ENCODE assay signal across 9 mouse cellular contexts in genomic region chr4:149732800-149733199, GRCm38 (mm10). TPM values are rescaled to one million over a fixed set of nuclear protein-coding genes. Genes with fewer than 3 reads are reported as not detected.
A peak's percentile ranks its signal among the peaks of the same experiment; 100 is the strongest.
DNase-seq lines count a peak whose midpoint lies in the region; ATAC-seq lines count a peak whose summit lies in the region.
"Had no signal": no experiment of that assay in that cellular context is flagged by ENCODE, and none has a peak within 500 bp of the region (broad histone marks: within the 10 kb centered on the region; RNA-seq: fewer than 3 reads in every experiment).

No protein-coding gene starts in this region.

- ATAC-seq in intestine, embryonic 14.5 days (replicated peaks; ENCODE audit: low FRiP score, low TSS enrichment, low read depth) = no peak
- no peak for ATAC-seq in intestine, embryonic 15.5 days
- no peak for ATAC-seq in embryonic facial prominence, embryonic 13.5 days (ENCODE audit: insufficient number of reproducible peaks, insufficient read depth, low FRiP score, low TSS enrichment, low read depth)

- no peaks in the 10 kb centered on the region for H3K9me3 ChIP-seq in intestine, embryonic 14.5 days (ENCODE audit: control insufficient read depth, low read length)
- no peaks in the 10 kb centered on the region for H3K9me3 ChIP-seq in intestine, embryonic 15.5 days
- H3K9me3 ChIP-seq in embryonic facial prominence, embryonic 13.5 days = no peaks in the 10 kb centered on the region

- peaks cover 34% of the 10 kb centered on the region for H3K4me1 ChIP-seq in intestine, embryonic 14.5 days (replicated peaks; ENCODE audit: control insufficient read depth, insufficient read depth, low read length)
- H3K4me1 ChIP-seq in intestine, embryonic 15.5 days (replicated peaks) = peaks cover 54% of the 10 kb centered on the region
- H3K4me1 ChIP-seq in embryonic facial prominence, embryonic 13.5 days = peaks cover 57% of the 10 kb centered on the region

- WGBS in intestine, embryonic 14.5 days = 67% methylated on average over 10 of the region's 10 CpGs
- WGBS in intestine, embryonic 15.5 days = 61% methylated on average over 10 of the region's 10 CpGs
- 71% methylated on average over 10 of the region's 10 CpGs for WGBS in embryonic facial prominence, embryonic 13.5 days

- H3K36me3 ChIP-seq in intestine, embryonic 14.5 days (ENCODE audit: control insufficient read depth, insufficient read depth, low read length) = peaks cover 41% of the 10 kb centered on the region
- H3K36me3 ChIP-seq in intestine, embryonic 15.5 days = peaks cover 21% of the 10 kb centered on the region
- H3K36me3 ChIP-seq in embryonic facial prominence, embryonic 13.5 days = peaks cover 38% of the 10 kb centered on the region

- H3K4me3 ChIP-seq in intestine, embryonic 14.5 days (ENCODE audit: low read depth, low read length) = no peak overlapping the region
- no peak overlapping the region for H3K4me3 ChIP-seq in intestine, embryonic 15.5 days (replicated peaks)
- no peak overlapping the region for H3K4me3 ChIP-seq in embryonic facial prominence, embryonic 13.5 days
- H3K4me3 ChIP-seq: erythroblast, embryonic 14.5 days had no signal

- peak overlapping the region; percentile 11; the same call in 1 of the 2 replicates for H3K27ac ChIP-seq in intestine, embryonic 14.5 days (ENCODE audit: low read depth)
- no peak overlapping the region for H3K27ac ChIP-seq in intestine, embryonic 15.5 days
- H3K27ac ChIP-seq in embryonic facial prominence, embryonic 13.5 days = no peak overlapping the region

- H3K4me2 ChIP-seq in intestine, embryonic 14.5 days (ENCODE audit: low read length) = no peak overlapping the region
- H3K4me2 ChIP-seq in intestine, embryonic 15.5 days (replicated peaks) = no peak overlapping the region
- no peak overlapping the region for H3K4me2 ChIP-seq in embryonic facial prominence, embryonic 13.5 days

- intact Hi-C loops in left cerebral cortex, postnatal 36 days (cut with DNase I) = no loop called here

- no peak overlapping the region for H3K9ac ChIP-seq in intestine, embryonic 14.5 days (ENCODE audit: low read length)
- H3K9ac ChIP-seq in intestine, embryonic 15.5 days = no peak overlapping the region
- peak overlapping the region; percentile 11; the same call in 1 of the 2 replicates for H3K9ac ChIP-seq in embryonic facial prominence, embryonic 13.5 days

- H3K27me3 ChIP-seq in intestine, embryonic 14.5 days (replicated peaks; ENCODE audit: control insufficient read depth, insufficient read depth, low read length) = no peaks in the 10 kb centered on the region
- H3K27me3 ChIP-seq in intestine, embryonic 15.5 days (replicated peaks) = no peaks in the 10 kb centered on the region
- H3K27me3 ChIP-seq in embryonic facial prominence, embryonic 13.5 days = no peaks in the 10 kb centered on the region

- DNase-seq in intestine, embryonic 14.5 days (ENCODE audit: low spot score) = no peak
- peak; percentile 61 for DNase-seq in brain, adult 2 months (ENCODE audit: low read depth, low spot score)
- peak; percentile 43 for DNase-seq in heart, postnatal 4 days
- DNase-seq in thymus, postnatal 36 days = no peak
- DNase-seq in left cerebral cortex, postnatal 36 days (ENCODE audit: low spot score in 2 of 2) = no peak
- no peak for DNase-seq in urinary bladder, postnatal 10 days (ENCODE audit: low spot score)

RNA-seq across cellular contexts. Expression of gene Tmem201, which starts 5.0 kb away (rescaled TPM):
- 22.2 and 22.9 TPM in 2 replicates for polyA plus RNA-seq in intestine, embryonic 14.5 days (2014; fragmentation: Nextera tagmentation; extraction: Ambion mirVana)
- 23.3 and 24.7 TPM in 2 replicates for polyA plus RNA-seq in intestine, embryonic 15.5 days (2015; fragmentation: Nextera tagmentation; extraction: Ambion mirVana)
- 31.8 and 33.7 TPM in 2 replicates for polyA plus RNA-seq in embryonic facial prominence, embryonic 13.5 days (2015; fragmentation: Nextera tagmentation; extraction: Ambion mirVana)
- 10 to 100 TPM; 87.5 to 96.8 TPM for total RNA-seq in heart, postnatal 4 days (2021)
- total RNA-seq in left cerebral cortex, postnatal 36 days (2021) = 10 to 100 TPM; 63.8 to 66.4 TPM

RNA-seq across cellular contexts. Expression of gene Pik3cd, which starts 30.4 kb away (rescaled TPM):
- 5.2 and 5.8 TPM in 2 replicates for polyA plus RNA-seq in intestine, embryonic 14.5 days (2014; fragmentation: Nextera tagmentation; extraction: Ambion mirVana)
- 4.6 and 4.8 TPM in 2 replicates for polyA plus RNA-seq in intestine, embryonic 15.5 days (2015; fragmentation: Nextera tagmentation; extraction: Ambion mirVana)
- 4.4 and 4.9 TPM in 2 replicates for polyA plus RNA-seq in embryonic facial prominence, embryonic 13.5 days (2015; fragmentation: Nextera tagmentation; extraction: Ambion mirVana)
- total RNA-seq in heart, postnatal 4 days (2021) = 1 to 10 TPM; 3.1 to 4.5 TPM
- 10 to 100 TPM; 23.2 to 24.2 TPM for total RNA-seq in left cerebral cortex, postnatal 36 days (2021)

RNA-seq across cellular contexts. Expression of gene Slc25a33, which starts 41.3 kb away (rescaled TPM):
- 11.6 and 12.8 TPM in 2 replicates for polyA plus RNA-seq in intestine, embryonic 14.5 days (2014; fragmentation: Nextera tagmentation; extraction: Ambion mirVana)
- 9.5 and 10.3 TPM in 2 replicates for polyA plus RNA-seq in intestine, embryonic 15.5 days (2015; fragmentation: Nextera tagmentation; extraction: Ambion mirVana)
- polyA plus RNA-seq in embryonic facial prominence, embryonic 13.5 days (2015; fragmentation: Nextera tagmentation; extraction: Ambion mirVana) = 12.3 and 13.2 TPM in 2 replicates
- total RNA-seq in heart, postnatal 4 days (2021) = 1 to 10 TPM; 8.8 to 9.5 TPM
- total RNA-seq in left cerebral cortex, postnatal 36 days (2021) = 10 to 100 TPM; 31.9 to 34.6 TPM

Comparison
In these comparisons a context has a peak if more than half of its experiments do, and no peak if none do; other contexts are left out.
1. DNase-seq: peak in brain, adult 2 months (single experiment) and heart, postnatal 4 days (single experiment); none in intestine, embryonic 14.5 days (single experiment), thymus, postnatal 36 days (0 of 2), left cerebral cortex, postnatal 36 days (0 of 2) and urinary bladder, postnatal 10 days (single experiment).